Mouse (Mus musculus): ENCODE data around the gene Lbx2.

Lbx2 gene

DNA sequence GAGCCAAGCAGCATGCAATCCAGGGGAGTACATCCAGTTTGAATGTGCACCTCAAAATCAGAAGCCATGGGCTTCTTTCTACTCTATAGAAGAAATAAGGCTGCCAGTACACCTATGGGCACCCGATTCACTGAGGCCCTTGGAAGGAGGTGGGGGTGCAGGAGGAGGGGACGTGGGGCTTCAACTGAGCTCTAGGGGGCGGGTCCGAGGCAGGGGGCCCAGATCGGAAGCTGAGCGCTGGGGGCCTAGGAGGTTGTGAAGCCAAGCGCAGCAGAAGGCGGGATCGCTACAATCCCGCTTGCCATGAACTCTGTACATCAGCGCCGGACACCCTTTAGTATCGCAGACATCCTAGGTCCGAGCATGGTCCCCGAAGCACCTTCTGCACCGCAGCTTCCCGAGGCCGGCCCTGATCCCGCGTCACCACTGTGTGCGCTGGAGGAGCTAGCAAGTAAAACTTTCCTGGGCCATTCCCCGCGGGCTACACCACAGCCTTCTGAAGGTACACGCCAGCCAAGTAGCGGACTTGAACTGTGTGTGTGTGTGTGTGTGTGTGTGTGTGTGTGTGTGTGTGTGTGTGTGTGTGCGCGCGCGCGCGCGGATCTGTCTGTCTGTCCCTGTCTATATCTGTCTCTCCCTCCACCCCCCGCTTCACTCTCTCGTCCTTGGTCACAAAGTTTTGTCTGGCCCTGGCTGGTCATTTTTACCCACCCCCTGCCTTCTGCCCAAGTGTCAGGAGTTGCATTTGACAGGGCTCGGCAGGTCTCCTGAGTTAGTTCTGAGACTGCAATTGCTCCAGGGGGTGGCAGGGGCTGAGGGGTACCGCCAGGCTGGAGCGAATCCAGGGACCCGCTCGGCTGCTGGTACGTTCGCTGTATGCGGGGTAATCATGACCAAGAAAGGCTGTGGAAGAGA lies at the start of gene Lbx2:
Lbx2 (plus strand) TSS at position 247 of the 915 bp plus-strand sequence.
- DNase-seq (ENCODE audit: low spot score): no peak

DNA sequence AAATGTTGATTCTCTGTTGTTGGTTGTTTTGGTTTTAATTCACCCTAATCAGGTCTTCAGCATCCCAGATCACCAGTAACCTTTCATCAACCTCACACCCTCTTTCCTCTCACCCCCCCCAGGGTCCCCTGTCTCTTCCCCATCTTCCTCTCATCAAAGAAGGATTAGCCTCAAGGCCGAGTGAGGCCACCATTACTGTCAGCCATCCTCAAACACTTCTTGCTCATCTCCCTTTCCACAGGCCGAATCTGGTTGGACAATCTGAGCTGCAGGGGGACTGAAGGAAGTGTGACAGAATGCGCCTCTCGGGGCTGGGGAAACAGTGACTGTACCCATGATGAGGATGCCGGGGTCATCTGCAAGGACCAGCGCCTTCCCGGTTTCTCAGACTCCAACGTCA lies 49.0 kb upstream of the Lbx2 start:
- no peak for DNase-seq (ENCODE audit: low spot score)

- peak; percentile 93 for DNase-seq (ENCODE audit: low spot score)
Measured at GRCm38 (mm10) chr6:83038496-83039012, 47.6 kb upstream of the Lbx2 start.

DNA sequence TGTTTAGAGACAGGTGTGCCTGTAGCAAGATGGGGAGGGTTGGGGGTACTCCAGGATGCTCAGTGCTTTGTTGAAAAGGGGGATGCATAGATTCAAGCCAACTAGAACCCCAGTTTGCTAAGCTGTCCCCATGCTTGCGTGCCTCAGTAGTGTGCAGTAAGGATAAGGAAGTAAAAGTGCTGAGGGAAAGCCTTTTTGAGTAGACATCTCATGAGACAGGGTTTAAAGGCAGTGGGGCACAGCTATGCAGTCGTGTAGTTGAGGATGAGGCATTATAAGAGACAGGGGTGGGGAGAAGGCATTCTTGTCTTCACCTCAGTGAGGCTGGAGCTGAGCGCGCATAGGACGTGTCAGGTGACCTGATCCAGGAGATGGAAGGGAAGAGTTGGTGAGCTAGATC lies 45.6 kb upstream of the Lbx2 start:
- DNase-seq (ENCODE audit: low spot score): no peak

DNA sequence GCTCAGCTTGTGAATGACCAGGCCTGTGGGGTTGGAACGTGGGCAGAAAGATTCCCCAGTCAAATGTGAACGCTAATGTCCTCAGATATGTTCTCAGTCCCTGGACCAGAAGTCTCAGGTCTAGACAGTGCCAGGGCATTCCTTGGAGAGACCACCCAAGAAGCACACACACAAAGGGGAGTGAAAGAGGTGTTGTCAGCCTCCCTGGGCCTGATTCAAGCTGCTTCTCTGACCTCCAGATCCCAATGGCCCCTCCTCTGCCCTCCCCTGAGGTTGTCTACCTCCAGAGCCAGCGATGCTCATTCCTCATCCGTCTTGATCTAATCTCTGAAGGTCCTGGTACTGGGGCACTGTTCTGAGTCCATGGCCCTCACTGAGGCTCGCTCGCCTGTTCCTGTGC lies 42.6 kb upstream of the Lbx2 start:
- no peak for DNase-seq (ENCODE audit: low spot score)

DNA sequence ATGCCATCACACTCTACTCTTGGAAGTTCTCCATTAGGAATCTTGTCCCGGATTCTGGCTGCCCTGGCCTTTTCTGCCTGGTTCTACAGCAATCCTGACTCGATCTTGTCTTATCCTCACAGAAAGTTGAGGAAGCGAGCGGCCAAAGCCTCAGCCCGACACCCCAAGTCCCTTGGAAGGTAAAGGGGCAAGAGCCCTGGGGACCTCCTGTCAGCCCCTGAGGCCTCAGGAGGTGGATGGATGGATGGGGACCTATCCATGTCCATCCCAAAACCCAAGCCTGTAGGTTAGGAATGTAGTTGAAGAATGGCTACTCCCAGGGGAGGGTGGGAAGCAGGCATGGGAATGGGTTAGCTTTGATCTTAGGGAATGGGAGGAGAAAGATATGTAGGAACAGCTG lies 42.2 kb upstream of the Lbx2 start:
- no peak for DNase-seq (ENCODE audit: low spot score)

DNA sequence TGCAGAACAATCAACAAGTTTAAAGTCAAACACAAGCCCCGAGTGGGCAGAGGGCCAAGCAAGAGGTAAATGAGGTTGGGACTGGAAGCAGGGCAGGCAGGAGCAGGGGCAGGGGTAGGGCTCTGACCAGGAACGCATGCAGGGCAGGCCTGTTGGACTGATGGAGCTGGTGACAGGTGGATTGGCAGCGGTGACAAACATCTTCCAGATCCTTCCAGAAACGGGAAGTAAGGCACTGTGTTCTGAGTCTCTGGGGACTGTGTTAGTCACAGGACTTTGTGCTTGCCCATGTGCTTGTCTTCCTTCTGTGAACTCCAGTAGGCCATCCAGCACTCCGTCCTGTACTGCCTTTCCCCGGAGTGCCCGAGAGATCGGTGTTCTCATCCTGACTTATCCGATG lies 41.4 kb upstream of the Lbx2 start:
- DNase-seq (ENCODE audit: low spot score): no peak

- no peak for DNase-seq (ENCODE audit: low spot score)
Measured at GRCm38 (mm10) chr6:83049367-83049766, 36.8 kb upstream of the Lbx2 start.

- peak; percentile 67 for DNase-seq (ENCODE audit: low spot score)
Measured at GRCm38 (mm10) chr6:83053136-83053960, 32.8 kb upstream of the Lbx2 start.

- DNase-seq (ENCODE audit: low spot score): peak; percentile 99
Measured at GRCm38 (mm10) chr6:83054074-83054851, 31.9 kb upstream of the Lbx2 start, which contains the start of gene Aup1. Gene Aup1 (plus strand): TSS chr6:83054521.

DNA sequence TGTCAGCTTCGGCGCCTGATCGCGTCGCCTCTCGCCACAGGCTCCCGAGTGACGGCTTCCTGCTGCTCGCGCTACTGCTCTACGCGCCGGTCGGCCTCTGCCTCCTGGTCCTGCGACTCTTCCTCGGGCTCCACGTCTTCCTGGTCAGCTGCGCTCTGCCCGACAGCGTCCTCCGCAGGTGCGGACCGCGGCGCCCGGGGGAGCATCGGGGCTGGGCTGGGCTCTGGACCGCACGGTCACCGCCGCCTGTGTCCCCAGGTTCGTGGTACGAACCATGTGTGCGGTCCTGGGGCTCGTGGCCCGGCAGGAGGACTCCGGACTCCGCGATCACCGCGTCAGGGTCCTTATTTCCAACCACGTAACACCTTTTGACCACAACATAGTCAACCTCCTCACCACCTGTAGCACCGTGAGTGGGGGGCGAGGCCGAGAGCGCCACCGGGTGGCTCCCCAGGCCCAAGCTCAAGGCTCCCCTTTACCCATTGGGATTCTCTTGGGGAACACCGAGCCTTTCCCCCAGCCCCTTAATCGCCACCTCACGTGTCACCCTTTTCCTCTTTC lies 31.2 kb upstream of the Lbx2 start, which contains the start of gene Htra2:
Htra2 (minus strand) TSS at position 403 of the 561 bp plus-strand sequence.
- DNase-seq (ENCODE audit: low spot score): peak; percentile 43

- DNase-seq (ENCODE audit: low spot score): no peak
Measured at GRCm38 (mm10) chr6:83057790-83058189, 28.4 kb upstream of the Lbx2 start, which contains the start of gene Dqx1. Gene Dqx1 (plus strand): TSS chr6:83057844.

GRCm38 (mm10) chr6:83058725-83059124 lies 27.4 kb upstream of the Lbx2 start:
- DNase-seq (ENCODE audit: low spot score): no peak

DNA sequence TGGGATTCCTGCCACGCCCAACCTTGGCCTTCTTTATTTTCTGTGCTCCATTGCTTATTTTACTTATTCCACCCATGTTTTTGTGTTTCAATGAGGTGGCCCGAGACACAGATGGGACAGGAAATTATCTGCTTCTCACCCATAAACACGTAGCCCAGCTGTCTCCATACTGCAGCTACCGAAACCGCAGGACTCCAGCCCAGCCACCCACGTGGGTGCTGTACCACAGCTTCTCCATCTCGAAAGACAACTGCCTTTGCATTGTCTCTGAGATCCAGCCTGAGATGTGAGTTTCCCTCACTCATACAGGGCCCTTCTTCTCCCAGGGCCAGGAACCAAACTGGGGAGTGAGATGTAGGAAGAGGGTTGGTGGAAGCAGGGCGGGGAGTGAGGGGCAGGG lies 20.2 kb upstream of the Lbx2 start:
- DNase-seq (ENCODE audit: low spot score): no peak

DNA sequence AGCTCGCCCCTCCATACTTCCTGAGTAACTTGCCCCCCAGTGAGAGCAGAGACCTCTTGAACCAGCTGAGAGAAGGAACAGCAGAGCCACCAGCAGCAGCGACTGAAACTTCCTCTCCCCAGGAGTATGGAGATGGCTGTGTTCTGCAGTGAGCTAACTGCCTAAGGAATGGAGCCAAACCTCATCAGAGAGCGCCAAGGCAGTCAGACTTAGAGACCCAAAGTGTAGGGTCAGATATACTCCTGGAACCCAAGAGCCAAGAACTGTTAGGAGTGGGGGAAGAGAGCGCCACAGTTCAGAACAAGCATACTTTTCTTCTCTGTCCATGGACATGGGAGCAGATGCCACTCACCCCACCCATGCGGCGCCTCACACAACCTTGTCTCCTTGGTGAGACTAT lies 19.7 kb upstream of the Lbx2 start:
- no peak for DNase-seq (ENCODE audit: low spot score)

DNA sequence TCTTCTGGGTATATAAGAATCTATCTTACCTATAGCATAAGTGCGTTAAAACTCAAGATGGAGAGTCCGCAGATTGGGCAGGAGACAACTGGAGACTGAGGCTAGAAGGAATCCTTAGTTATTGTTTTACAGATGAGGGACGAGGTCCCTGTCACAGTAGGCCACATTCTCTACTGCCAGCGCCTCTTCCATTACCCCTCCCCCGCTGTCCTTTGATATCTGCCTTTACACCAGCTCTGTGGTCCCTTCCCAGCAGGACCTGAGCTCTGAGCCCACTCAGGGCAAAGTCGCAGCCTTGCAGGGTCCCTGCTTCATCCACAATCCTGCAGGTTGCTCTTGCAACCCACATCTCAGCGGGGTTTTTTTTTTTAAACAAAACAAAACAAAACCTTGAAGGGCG lies 17.9 kb upstream of the Lbx2 start:
- no peak for DNase-seq (ENCODE audit: low spot score)

GRCm38 (mm10) chr6:83068706-83069487 lies 17.3 kb upstream of the Lbx2 start:
- DNase-seq (ENCODE audit: low spot score): no peak

DNA sequence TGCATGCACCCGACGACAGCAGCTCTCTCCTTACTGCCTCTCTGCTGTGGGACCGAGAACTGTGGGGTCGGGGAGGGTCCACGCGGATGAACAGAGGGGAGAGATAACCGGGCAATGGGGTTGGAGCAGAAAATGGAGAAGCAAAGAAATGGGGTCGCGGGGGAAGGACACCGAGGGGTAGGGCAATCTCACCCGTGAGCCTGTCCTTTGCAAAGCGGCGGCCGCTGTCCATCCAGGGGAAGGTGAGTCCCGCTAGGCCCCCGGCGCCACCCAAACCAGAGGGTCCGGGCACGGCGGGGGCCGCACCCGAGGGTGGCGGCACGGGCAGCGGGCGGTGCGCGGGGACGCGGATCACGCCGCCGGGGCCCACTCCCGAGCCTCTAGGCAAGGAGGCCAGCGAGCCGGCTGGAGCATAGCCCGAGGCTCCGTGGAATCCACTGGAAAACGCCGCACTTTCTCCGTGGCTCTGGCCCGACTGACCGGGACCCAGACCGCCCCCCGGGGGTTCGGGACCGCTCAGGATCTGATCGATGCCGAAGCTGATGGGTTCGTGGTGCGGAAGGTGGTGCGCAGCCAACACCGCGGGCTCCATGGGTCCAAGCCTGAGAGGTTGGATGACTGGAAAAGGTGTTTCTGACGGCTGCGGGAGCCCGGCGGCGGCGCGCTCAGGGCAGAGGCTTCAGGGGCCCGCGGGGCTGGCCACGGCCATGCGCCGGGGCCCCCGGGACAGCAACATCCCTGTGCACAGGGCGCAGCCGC lies 16.5 kb upstream of the Lbx2 start:
- peak; percentile 32 for DNase-seq (ENCODE audit: low spot score)

DNA sequence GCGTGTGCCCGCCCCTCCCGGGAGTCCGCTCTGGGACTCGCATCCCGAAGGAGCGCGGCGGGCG lies 16.1 kb upstream of the Lbx2 start, which contains the start of gene Tlx2:
Tlx2 (minus strand) TSS at position 47 of the 64 bp plus-strand sequence.
- DNase-seq (ENCODE audit: low spot score): no peak

Data from embryo, embryonic 10.5 days (tissue).